Mouse (Mus musculus): ENCODE data around the gene Ppp1r12c. TPM values are rescaled to one million over a fixed set of nuclear protein-coding genes. Genes with fewer than 3 reads are reported as not detected.

The Ppp1r12c gene
- polyA plus RNA-seq, 1 experiment from 2014 or later, result 48.0 TPM

- Histone ChIP-seq H3K9ac (ENCODE audit: low read depth, low read length) (no peak overlapping the region), H3K27ac (ENCODE audit: low read depth, low read length) (no peak overlapping the region), H3K36me3 (ENCODE audit: control insufficient read depth, insufficient read depth, low read length) (no peaks in the 10 kb centered on the region), H3K4me2 (no peak overlapping the region), H3K27me3 (replicated peaks; ENCODE audit: control insufficient read depth, insufficient read depth, low read length) (peaks cover 4% of the 10 kb centered on the region; the same call in 1 of the 2 replicates), H3K9me3 (ENCODE audit: control insufficient read depth, low read length) (no peaks in the 10 kb centered on the region), H3K4me1 (replicated peaks; ENCODE audit: control insufficient read depth, insufficient read depth, low read length) (peaks cover 11% of the 10 kb centered on the region), H3K4me3 (ENCODE audit: low read depth, low read length) (no peak overlapping the region)
- DNase-seq (ENCODE audit: low spot score) (peak; percentile 29), ATAC-seq (replicated peaks; ENCODE audit: low FRiP score) (no peak)
- WGBS, result 53% methylated on average over 6 of the region's 6 CpGs
These were observed 20.8 kb upstream of the Ppp1r12c start for GRCm38 (mm10) chr7:4522292-4522691.

GRCm38 (mm10) chr7:4521231-4522003 is 19.9 kb upstream of the Ppp1r12c start:
- Histone ChIP-seq H3K9me3 (ENCODE audit: control insufficient read depth, low read length) (no peaks in the 10 kb centered on the region), H3K36me3 (ENCODE audit: control insufficient read depth, insufficient read depth, low read length) (no peaks in the 10 kb centered on the region), H3K27ac (ENCODE audit: low read depth, low read length) (no peak overlapping the region), H3K4me1 (replicated peaks; ENCODE audit: control insufficient read depth, insufficient read depth, low read length) (peaks cover 10% of the 10 kb centered on the region), H3K27me3 (replicated peaks; ENCODE audit: control insufficient read depth, insufficient read depth, low read length) (peaks cover 4% of the 10 kb centered on the region; the same call in 1 of the 2 replicates), H3K4me3 (ENCODE audit: low read depth, low read length) (peak overlapping the region; percentile 11), H3K9ac (ENCODE audit: low read depth, low read length) (no peak overlapping the region), H3K4me2 (peak overlapping the region; percentile 60)
- 25% methylated on average over 30 of the region's 32 CpGs for WGBS
- ATAC-seq (replicated peaks; ENCODE audit: low FRiP score) (no peak), DNase-seq (ENCODE audit: low spot score) (no peak)

GRCm38 (mm10) chr7:4518487-4518886 is 17.0 kb upstream of the Ppp1r12c start:
- Histone ChIP-seq H3K36me3 (ENCODE audit: control insufficient read depth, insufficient read depth, low read length) (no peaks in the 10 kb centered on the region), H3K9ac (ENCODE audit: low read depth, low read length) (no peak overlapping the region), H3K27ac (ENCODE audit: low read depth, low read length) (0 out of 2 replicates have a peak overlapping the region, but pooled peaks have one; percentile 3), H3K27me3 (replicated peaks; ENCODE audit: control insufficient read depth, insufficient read depth, low read length) (peaks cover 4% of the 10 kb centered on the region; the same call in 1 of the 2 replicates), H3K4me1 (replicated peaks; ENCODE audit: control insufficient read depth, insufficient read depth, low read length) (peaks cover 19% of the 10 kb centered on the region), H3K4me3 (ENCODE audit: low read depth, low read length) (no peak overlapping the region), H3K4me2 (no peak overlapping the region), H3K9me3 (ENCODE audit: control insufficient read depth, low read length) (no peaks in the 10 kb centered on the region)
- 34% methylated on average over 1 of the region's 1 CpGs for WGBS
- no peak for DNase-seq (ENCODE audit: low spot score)
- ATAC-seq (replicated peaks; ENCODE audit: low FRiP score), result no peak

GRCm38 (mm10) chr7:4516332-4517050 is 15.0 kb upstream of the Ppp1r12c start, which contains the start of gene Tnnt1:
Gene Tnnt1, minus strand, starts transcription at chr7:4516382.
- no peak for ATAC-seq (replicated peaks; ENCODE audit: low FRiP score)
- Histone ChIP-seq H3K9ac (ENCODE audit: low read depth, low read length) (no peak within 1 kb of the TSS), H3K27ac (ENCODE audit: low read depth, low read length) (no peak within 1 kb of the TSS), H3K9me3 (ENCODE audit: control insufficient read depth, low read length) (no peaks in the 10 kb centered on the region), H3K4me1 (replicated peaks; ENCODE audit: control insufficient read depth, insufficient read depth, low read length) (peaks cover 14% of the 10 kb centered on the region), H3K36me3 (ENCODE audit: control insufficient read depth, insufficient read depth, low read length) (no peaks in the 10 kb centered on the region), H3K4me3 (ENCODE audit: low read depth, low read length) (no peak within 1 kb of the TSS), H3K27me3 (replicated peaks; ENCODE audit: control insufficient read depth, insufficient read depth, low read length) (peaks cover 4% of the 10 kb centered on the region; the same call in 1 of the 2 replicates), H3K4me2 (no peak within 1 kb of the TSS)
- 15% methylated on average over 4 of the region's 4 CpGs for WGBS
- no peak for DNase-seq (ENCODE audit: low spot score)

- ATAC-seq (replicated peaks; ENCODE audit: low FRiP score), result no peak
- no peak for DNase-seq (ENCODE audit: low spot score)
- H3K27me3 ChIP-seq (replicated peaks; ENCODE audit: control insufficient read depth, insufficient read depth, low read length), result peaks cover 4% of the 10 kb centered on the region; the same call in 1 of the 2 replicates
- no peak overlapping the region for H3K27ac ChIP-seq (ENCODE audit: low read depth, low read length)
- H3K4me3 ChIP-seq (ENCODE audit: low read depth, low read length), result no peak overlapping the region
- H3K36me3 ChIP-seq (ENCODE audit: control insufficient read depth, insufficient read depth, low read length), result no peaks in the 10 kb centered on the region
- 73% methylated on average over 6 of the region's 6 CpGs for WGBS
- H3K4me1 ChIP-seq (replicated peaks; ENCODE audit: control insufficient read depth, insufficient read depth, low read length), result peaks cover 14% of the 10 kb centered on the region
- no peak overlapping the region for H3K4me2 ChIP-seq
- H3K9ac ChIP-seq (ENCODE audit: low read depth, low read length), result no peak overlapping the region
- no peaks in the 10 kb centered on the region for H3K9me3 ChIP-seq (ENCODE audit: control insufficient read depth, low read length)
These were observed 14.4 kb upstream of the Ppp1r12c start for GRCm38 (mm10) chr7:4515853-4516252.

- no peak overlapping the region for H3K4me2 ChIP-seq
- no peak overlapping the region for H3K27ac ChIP-seq (ENCODE audit: low read depth, low read length)
- H3K4me3 ChIP-seq (ENCODE audit: low read depth, low read length), result no peak overlapping the region
- DNase-seq (ENCODE audit: low spot score) (no peak), ATAC-seq (replicated peaks; ENCODE audit: low FRiP score) (no peak)
- H3K36me3 ChIP-seq (ENCODE audit: control insufficient read depth, insufficient read depth, low read length), result no peaks in the 10 kb centered on the region
- H3K9ac ChIP-seq (ENCODE audit: low read depth, low read length), result no peak overlapping the region
- no peaks in the 10 kb centered on the region for H3K27me3 ChIP-seq (replicated peaks; ENCODE audit: control insufficient read depth, insufficient read depth, low read length)
- H3K4me1 ChIP-seq (replicated peaks; ENCODE audit: control insufficient read depth, insufficient read depth, low read length), result peaks cover 13% of the 10 kb centered on the region
- no peaks in the 10 kb centered on the region for H3K9me3 ChIP-seq (ENCODE audit: control insufficient read depth, low read length)
- whole genome bisulfite sequencing, result 71% methylated on average over 6 of the region's 6 CpGs
These were observed 12.6 kb upstream of the Ppp1r12c start for GRCm38 (mm10) chr7:4513829-4514712.

GRCm38 (mm10) chr7:4513236-4513635 is 11.8 kb upstream of the Ppp1r12c start:
- H3K27ac ChIP-seq (ENCODE audit: low read depth, low read length), result no peak overlapping the region
- no peak overlapping the region for H3K4me3 ChIP-seq (ENCODE audit: low read depth, low read length)
- no peaks in the 10 kb centered on the region for H3K9me3 ChIP-seq (ENCODE audit: control insufficient read depth, low read length)
- H3K9ac ChIP-seq (ENCODE audit: low read depth, low read length), result no peak overlapping the region
- ATAC-seq (replicated peaks; ENCODE audit: low FRiP score), result 0 out of 2 replicates have a peak, but pooled peaks have one; percentile 9
- WGBS, result 24% methylated on average over 13 of the region's 13 CpGs
- H3K4me1 ChIP-seq (replicated peaks; ENCODE audit: control insufficient read depth, insufficient read depth, low read length), result peaks cover 16% of the 10 kb centered on the region
- no peaks in the 10 kb centered on the region for H3K27me3 ChIP-seq (replicated peaks; ENCODE audit: control insufficient read depth, insufficient read depth, low read length)
- H3K4me2 ChIP-seq, result no peak overlapping the region
- H3K36me3 ChIP-seq (ENCODE audit: control insufficient read depth, insufficient read depth, low read length), result no peaks in the 10 kb centered on the region
- peak; percentile 46 for DNase-seq (ENCODE audit: low spot score)

GRCm38 (mm10) chr7:4511489-4512224 is 10.2 kb upstream of the Ppp1r12c start:
- H3K4me3 ChIP-seq (ENCODE audit: low read depth, low read length), result no peak overlapping the region
- H3K27me3 ChIP-seq (replicated peaks; ENCODE audit: control insufficient read depth, insufficient read depth, low read length), result no peaks in the 10 kb centered on the region
- DNase-seq (ENCODE audit: low spot score) (no peak), ATAC-seq (replicated peaks; ENCODE audit: low FRiP score) (no peak)
- no peaks in the 10 kb centered on the region for H3K9me3 ChIP-seq (ENCODE audit: control insufficient read depth, low read length)
- no peak overlapping the region for H3K27ac ChIP-seq (ENCODE audit: low read depth, low read length)
- H3K4me1 ChIP-seq (replicated peaks; ENCODE audit: control insufficient read depth, insufficient read depth, low read length), result peaks cover 18% of the 10 kb centered on the region
- H3K36me3 ChIP-seq (ENCODE audit: control insufficient read depth, insufficient read depth, low read length), result no peaks in the 10 kb centered on the region
- no peak overlapping the region for H3K9ac ChIP-seq (ENCODE audit: low read depth, low read length)
- WGBS, result 77% methylated on average over 8 of the region's 8 CpGs
- no peak overlapping the region for H3K4me2 ChIP-seq
